Mouse (Mus musculus) cerebellum, postnatal 14 days (tissue): ENCODE measurements around the gene Zfp810.
"Not testable (repeated sequence)": the region's sequence is repeated elsewhere in the genome, so short reads cannot be mapped to it uniquely, and the experiment has no call there.

Experiments
- DNase-seq, 2 experiments: peaks; one replicate each; pipeline ENCODE4 v3.0.0; 2021; ENCODE audit warnings: mixed read lengths in 2 of 2

Gene Zfp810

DNA sequence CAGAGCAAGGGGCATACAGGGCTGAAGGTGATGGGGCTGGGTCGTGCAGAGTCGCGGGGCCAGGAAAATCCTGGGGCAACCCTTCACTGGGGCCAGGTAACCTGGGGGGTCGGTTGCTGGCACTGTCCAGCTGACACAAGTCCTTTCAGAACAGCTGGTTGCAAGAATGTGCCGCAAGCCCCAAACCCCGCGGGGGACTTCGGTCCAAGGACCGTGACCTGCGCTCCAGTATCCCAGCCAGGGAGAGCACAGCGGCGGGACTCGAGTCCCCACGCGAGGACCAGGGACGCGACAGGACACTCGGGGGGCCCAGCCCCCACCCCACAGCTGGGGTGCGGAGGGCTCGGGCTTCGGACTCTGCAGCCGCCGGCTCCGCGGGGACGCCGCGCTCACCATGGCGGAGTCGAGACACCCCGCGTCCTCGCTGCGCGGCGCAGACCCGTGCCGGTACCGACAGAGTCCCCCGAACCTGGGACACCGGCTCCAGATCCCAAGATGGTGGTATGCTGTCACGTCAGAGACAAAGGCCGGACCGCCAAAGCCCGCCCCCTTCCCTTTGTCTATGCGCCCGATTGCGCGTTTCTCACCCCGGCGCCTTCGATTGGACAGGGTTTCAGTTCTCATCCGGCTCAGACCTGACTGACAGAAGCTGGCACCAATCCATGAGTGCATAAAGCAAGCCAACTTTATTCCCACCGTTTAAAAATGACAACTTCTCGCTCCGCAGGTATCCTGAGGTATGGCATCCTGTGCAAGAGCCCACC is at the start of gene Zfp810:
Gene Zfp810 (minus strand): TSS at position 493 of the 764 bp plus-strand sequence.
- peak; percentile 96 to 97 for DNase-seq

DNA sequence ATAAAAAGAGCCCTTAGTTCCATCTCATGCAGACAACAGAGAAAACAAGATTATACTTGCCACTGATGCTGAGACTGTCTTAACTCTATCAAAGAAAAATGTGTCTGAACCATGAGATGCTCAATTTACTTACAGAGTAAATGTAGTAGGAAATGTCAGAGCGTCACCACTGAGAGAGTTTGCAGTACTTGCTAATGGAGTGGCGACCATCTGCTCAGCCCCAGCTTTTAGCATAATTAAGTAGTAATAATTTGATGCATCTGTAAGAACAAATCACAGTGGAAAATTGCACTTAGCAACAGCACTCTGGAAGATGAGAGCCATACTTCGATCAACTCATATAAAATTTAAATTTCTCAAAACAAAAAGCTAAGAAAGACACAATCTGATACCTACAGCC is 48.5 kb upstream of the Zfp810 start:
- DNase-seq: no peak

DNA sequence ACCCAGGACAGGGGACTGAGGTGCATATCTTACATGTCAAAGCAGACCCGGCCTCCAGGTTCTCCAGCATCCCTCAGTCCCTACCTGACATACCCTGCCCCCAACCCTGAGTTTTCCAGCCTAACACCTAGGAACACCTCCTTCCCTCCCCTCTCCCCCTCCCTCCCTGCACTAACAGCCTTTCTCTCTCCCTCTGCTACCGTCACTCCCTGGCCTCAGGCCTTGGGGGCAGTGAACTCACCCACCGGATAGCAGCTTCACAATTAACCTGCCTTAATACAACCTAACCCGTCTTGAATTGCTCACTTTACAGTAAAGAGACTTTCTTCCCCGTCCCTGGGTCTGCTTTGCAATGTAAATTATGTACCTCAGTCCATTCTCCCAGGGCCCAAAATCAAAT is 46.5 kb upstream of the Zfp810 start:
- DNase-seq: no peak

DNA sequence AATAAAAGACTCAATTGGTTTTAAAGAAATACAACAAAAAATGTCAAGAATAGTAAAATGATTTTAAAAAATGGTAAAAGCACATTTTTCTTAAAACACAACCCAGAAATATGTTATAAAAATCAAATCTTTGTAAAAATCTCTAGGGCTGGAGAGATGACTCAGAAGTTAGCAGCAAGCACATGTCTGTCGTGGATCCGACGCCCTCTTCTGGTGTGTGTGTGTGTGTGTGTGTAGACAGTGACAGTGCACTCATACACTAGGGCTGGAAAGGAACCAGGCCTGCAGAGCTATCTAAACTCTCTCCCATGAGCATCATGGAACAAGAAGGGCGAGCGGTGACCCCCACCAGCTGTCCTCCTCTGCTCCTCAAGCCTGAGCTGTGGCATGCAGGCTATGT is 46.0 kb upstream of the Zfp810 start:
- no peak for DNase-seq

DNA sequence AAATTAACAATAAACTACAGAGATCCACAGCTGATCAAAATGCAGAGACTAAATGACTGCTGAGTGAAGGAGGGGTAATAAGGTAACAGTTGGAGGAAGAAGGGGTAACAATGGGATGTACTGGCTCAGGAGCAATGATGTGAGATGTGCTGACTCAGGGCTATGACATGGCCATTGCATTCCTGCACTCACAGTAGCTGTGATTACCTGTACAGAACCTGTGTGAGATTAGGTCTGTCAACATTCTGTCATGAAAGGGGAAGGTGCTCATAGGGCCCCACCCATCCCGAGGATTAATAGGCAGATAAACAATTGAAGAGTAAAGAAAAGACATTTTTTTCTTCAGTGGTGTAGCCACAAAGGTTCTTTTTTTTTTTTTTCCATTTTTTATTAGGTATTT is 32.9 kb upstream of the Zfp810 start:
- DNase-seq: no peak

GRCm38 (mm10) chr9:22337217-22337616 is 29.8 kb upstream of the Zfp810 start:
- no peak for DNase-seq

- DNase-seq: peak; percentile 91 to 94
Measured at GRCm38 (mm10) chr9:22327475-22328387, 20.3 kb upstream of the Zfp810 start.

DNA sequence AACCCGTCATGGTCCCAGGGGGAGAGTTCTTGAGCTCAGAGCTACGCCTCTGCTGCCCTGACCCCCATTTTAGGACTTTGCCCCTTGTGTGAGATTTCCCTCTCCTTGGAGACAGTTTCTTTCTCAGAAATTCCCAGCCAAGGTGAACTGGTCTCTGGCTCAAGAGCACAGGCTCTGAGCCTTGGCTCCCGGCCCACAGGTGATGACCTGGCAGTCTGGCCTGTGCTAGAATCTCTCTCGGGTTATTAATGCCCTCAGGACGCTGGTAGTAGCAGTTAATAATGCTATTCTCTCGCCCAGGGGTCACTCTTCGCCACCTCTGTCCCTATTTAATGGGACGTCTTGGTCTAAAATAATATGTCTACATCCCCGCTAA is 19.6 kb upstream of the Zfp810 start:
- DNase-seq: peak; percentile 53 to 57

- DNase-seq: no peak
Measured at GRCm38 (mm10) chr9:22324579-22324978, 17.1 kb upstream of the Zfp810 start.

DNA sequence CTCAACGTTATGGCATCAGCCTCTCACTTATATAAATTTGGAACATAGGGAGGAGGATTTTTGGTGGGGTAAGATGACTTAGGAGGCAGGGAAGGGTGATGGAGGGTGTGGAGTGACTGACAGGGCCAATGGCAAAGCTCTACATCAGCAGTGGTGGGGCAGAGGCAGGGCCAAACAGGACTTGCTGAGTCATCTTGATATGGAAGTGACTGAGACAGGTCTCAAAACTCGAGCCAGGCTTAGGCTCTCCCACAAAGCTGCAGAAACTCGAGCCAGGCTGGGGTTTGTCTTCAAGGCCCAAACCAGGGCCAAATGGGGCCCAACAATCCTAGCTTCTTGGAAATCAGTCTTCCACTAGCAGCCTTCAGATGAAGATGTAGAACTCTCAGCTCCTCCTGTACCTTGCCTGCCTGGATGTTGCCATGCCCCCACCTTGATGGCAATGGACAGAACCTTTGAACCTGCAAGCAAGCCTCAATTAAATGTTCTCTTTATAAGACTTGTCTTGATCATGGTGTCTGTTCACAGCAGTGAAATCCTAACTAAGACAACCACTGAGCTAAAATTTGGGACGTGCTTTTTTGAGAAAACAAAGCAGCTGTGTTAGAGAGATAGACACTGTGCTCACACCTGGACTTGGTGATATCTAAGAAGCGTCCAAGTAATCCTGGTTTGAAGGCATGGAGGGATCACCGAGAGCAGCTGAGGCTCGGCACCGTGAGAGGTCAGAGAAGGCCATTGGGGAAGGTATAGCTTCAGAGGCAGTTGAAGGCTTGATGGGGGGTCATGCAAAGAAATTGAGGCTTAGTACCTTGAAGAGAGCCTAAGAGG is 15.1 kb upstream of the Zfp810 start:
- DNase-seq: no peak

DNA sequence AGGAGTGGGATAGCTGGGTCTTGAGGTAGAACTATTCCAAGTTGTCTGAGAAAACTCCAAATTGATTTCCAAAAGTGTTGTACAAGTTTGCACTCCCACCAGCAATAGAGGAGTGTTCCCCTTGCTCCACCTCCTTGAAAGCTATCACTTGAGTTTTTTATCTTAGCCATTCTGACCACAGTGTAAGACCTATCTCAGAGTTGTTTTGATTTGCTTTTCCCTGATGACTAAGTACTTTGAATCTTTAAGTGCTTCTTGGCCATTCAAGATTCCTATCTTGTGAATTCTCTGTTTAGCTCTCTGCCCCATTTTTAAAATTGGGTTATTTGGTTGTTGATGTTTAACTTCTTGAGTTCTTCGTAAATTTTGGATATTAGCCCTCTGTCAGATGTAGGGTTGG is 11.7 kb upstream of the Zfp810 start:
- no peak for DNase-seq

GRCm38 (mm10) chr9:22316047-22316446 is 8.6 kb upstream of the Zfp810 start:
- not testable (repeated sequence) for DNase-seq

DNA sequence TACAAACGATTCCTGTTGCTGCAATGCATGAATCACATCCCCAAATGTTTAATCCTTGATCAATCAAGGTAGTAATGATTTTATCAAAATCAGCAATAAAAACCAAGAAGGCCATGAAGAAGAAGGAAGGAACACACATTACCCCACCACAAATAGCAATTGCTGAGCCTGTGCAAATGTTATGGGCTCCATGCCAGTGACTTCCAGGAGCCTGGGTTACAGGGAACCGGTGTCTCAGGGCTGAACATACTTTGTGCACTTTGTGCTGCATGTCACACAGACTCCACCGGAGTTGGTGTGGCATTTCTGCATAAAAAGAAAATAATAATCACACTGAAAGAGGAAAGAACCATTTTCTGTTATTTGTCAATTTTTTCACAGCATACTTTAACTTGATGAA is 6.6 kb upstream of the Zfp810 start:
- no peak for DNase-seq

DNA sequence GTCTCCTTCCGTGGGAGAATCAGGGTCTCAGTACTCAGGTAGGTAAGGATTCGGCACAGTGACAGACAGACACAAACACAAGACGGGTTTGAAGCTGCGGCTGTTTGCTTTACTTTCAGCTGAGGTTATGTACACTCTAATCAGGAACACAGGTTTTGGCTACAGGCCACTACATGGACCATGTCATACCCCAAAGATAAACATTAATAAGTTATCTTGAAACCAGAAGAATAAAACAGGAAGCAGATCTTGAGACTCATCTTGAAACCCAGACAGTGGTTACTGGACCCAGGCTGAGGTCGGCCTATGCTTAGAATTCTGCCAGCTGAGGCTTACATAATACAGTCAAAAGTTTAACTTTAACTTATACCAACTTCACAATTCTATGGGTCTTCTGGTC is 5.8 kb upstream of the Zfp810 start:
- DNase-seq: no peak

GRCm38 (mm10) chr9:22309651-22310050 is 2.2 kb upstream of the Zfp810 start:
- DNase-seq: no peak

DNA sequence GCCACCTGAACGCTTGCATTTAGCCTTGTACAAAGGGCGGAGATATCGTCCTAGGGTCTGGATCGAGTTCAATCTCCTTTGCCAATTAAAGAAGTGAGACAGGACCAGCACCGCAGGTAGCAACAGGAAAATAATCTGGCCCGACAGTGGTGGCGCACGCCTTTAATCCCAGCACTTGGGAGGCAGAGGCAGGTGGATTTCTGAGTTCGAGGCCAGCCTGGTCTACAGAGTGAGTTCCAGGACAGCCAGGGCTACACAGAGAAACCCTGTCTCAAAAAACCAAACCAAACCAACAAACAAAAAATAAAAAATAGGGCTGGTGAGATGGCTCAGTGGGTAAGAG is 443 bp upstream of the Zfp810 start:
- DNase-seq: not testable (repeated sequence)

DNA sequence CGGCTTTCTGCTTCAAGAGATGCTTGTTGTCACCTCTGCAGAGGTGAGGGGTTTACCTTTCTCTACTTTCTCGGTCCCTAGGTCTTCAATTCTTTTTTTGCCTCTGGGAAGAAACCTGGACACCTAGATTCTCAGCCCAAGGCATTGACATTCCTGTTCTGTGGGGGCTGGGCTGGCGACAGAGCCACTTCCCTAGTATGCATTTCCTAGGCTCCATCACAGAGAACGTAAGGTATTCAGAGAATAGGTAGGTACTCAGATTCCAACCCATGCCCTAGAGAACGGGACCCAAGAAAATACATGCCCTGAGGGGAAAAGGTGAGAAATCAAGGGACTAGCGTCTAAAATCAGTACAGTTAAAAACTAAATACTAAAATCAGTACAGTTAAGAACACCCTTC is 722 bp downstream of the Zfp810 start:
- DNase-seq: peak; percentile 36 to 48

GRCm38 (mm10) chr9:22302199-22302598 is 5.2 kb downstream of the Zfp810 start:
- no peak for DNase-seq

- DNase-seq: no peak
Measured at GRCm38 (mm10) chr9:22278733-22279132, 28.7 kb downstream of the Zfp810 start.

- no peak for DNase-seq
Measured at GRCm38 (mm10) chr9:22268886-22269285, 38.6 kb downstream of the Zfp810 start.

DNA sequence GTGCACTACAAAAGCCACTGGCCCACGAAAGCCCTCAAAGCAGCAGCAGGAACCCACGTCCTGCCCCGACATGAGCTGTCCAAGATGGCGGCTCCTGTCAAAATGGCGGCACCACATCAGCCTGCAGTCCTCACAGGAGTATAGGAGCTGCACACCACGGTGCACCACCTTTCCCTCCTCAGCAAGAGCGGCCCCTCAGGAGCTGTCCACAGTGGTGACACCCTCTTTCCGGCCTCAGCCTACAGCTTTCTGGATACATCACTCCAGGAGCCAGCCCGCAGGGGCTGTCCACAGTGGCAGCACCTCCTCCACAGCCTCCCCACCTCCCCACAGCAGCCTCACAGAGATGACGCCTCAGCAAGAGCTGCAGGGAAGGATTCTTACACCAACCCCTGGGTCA is 44.8 kb downstream of the Zfp810 start:
- DNase-seq: no peak

DNA sequence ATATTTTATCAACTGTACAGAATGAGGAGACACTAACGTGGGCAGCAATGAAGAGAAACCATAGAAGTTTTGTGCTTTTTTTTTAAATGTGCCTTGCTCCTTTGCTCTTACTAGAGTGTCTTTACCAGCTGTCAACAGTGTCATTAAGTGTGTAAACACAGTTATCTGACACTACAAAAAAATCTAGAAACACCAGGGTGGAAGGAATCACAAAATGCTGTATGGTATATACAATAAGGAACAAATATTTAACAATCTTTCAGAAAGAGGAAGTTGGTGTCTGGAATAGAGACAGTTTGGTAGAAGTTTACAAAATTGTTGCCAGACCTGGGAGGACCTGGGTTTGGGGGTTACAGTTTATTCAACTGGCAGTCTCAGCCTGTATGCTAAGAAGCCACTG is 45.9 kb downstream of the Zfp810 start:
- DNase-seq: no peak

GRCm38 (mm10) chr9:22260092-22260422 is 47.4 kb downstream of the Zfp810 start:
- DNase-seq: no peak
